Mouse (Mus musculus): ENCODE measurements around the gene Lss.

DNA sequence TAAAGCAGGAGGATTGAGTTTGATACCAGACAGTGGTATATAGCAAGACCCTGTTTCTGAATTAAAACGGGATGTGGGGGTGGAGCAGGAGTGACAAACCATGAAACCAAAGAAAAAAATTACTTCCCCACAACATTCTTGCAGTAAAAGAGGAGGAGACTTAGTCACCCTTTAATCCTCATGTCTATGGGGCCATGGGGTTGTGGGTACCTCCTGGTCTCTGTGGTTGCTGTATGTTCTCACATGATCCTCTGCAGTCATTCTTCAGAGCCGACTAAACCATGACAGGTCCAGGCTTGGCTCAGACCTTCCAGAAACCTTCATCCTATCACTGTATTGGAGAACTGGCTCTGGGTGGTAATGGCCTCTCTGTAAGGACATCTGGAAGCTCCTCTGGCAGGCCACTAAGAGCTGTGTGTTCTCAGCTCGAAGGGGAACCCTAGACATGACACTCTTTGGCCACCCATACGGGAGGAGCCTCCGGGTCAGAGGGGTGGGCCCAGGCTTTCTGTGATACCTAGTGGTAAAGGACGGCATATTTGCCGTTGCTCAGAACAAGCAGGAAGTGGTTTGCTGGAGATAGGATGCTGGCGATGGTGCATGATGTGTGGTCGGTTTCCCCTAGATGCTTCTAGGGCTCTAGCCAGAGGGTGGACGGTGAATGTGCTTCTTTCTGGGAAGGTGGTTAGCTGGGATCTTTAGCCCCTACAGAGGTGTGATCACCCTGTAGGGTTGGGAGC is 11.4 kb downstream of the Lss start:
- TF ChIP-seq CTCF (IDR thresholded peaks at IDR 0.05) (no peak), EP300 (IDR thresholded peaks at IDR 0.05) (no peak)
